Mouse (Mus musculus) E14TG2a.4 (cell line): ENCODE data around the gene Camkv.
A peak's percentile ranks its signal among the peaks of the same experiment; 100 is the strongest.

Source experiments
- CTCF ChIP-seq: conservative IDR thresholded peaks from 2 replicates; pipeline ENCODE4 v1.5.1; 2014; ENCODE audit warnings: low read length
- POU5F1 ChIP-seq: IDR thresholded peaks from 2 replicates; pipeline ENCODE4 v1.6.1; 2014; ENCODE audit warnings: low read length, borderline replicate concordance

GRCm38 (mm10) chr9:107986376-107986775 is 50.9 kb downstream of the Camkv start:
- TF ChIP-seq CTCF (peak; percentile 66), POU5F1 (no peak)
